19 mouse cellular contexts compared by ENCODE assay signal in genomic region chr15:102282463-102283292, GRCm38 (mm10). TPM values are rescaled to one million over a fixed set of nuclear protein-coding genes. Genes with fewer than 3 reads are reported as not detected.
A peak's percentile ranks its signal among the peaks of the same experiment; 100 is the strongest.
DNase-seq lines count a peak whose midpoint lies in the region; ATAC-seq and TF ChIP-seq lines count a peak whose summit lies in the region.
"Had no signal": no experiment of that assay in that cellular context is flagged by ENCODE, and none has a peak within 500 bp of the region (broad histone marks: within the 10 kb centered on the region; RNA-seq: fewer than 3 reads in every experiment).

No protein-coding gene starts in this region.

- TF ChIP-seq CTCF in heart, adult 2 months (IDR thresholded peaks at IDR 0.05), result no peak

- no peak for TF ChIP-seq EP300 in heart, adult 2 months (IDR thresholded peaks at IDR 0.05; ENCODE audit: insufficient read depth, low read depth, low read length)

- intact Hi-C loops in heart, adult 2 months (cut with DNase I), result loop anchor here (10.0 kb wide), 1 partner anchor 162 kb away; the partner anchor contains the start of gene Amhr2

- peaks cover 23% of the 10 kb centered on the region for H3K36me3 ChIP-seq in embryonic facial prominence, embryonic 13.5 days
- H3K36me3 ChIP-seq in embryonic facial prominence, embryonic 10.5 days (replicated peaks), result peaks cover 31% of the 10 kb centered on the region
- peaks cover 9% of the 10 kb centered on the region for H3K36me3 ChIP-seq in liver, embryonic 11.5 days (ENCODE audit: control insufficient read depth, insufficient read depth, low read length)
- peaks cover 26% of the 10 kb centered on the region for H3K36me3 ChIP-seq in megakaryocyte, embryonic 14.5 days (replicated peaks; ENCODE audit: low read length)
- H3K36me3 ChIP-seq in forebrain, embryonic 13.5 days (ENCODE audit: poor library complexity, severe bottlenecking), result peaks cover 24% of the 10 kb centered on the region
- H3K36me3 ChIP-seq in heart, adult 2 months (ENCODE audit: control insufficient read depth, insufficient read depth, low read length), result no peaks in the 10 kb centered on the region

- peaks cover 21% of the 10 kb centered on the region for H3K4me1 ChIP-seq in embryonic facial prominence, embryonic 13.5 days
- peaks cover 24% of the 10 kb centered on the region for H3K4me1 ChIP-seq in embryonic facial prominence, embryonic 10.5 days
- H3K4me1 ChIP-seq in liver, embryonic 11.5 days (replicated peaks; ENCODE audit: control insufficient read depth, insufficient read depth, low read length), result peaks cover 35% of the 10 kb centered on the region
- H3K4me1 ChIP-seq in megakaryocyte, embryonic 14.5 days, result peaks cover 65% of the 10 kb centered on the region
- peaks cover 15% of the 10 kb centered on the region for H3K4me1 ChIP-seq in forebrain, embryonic 13.5 days
- H3K4me1 ChIP-seq in heart, adult 2 months (ENCODE audit: control insufficient read depth, insufficient read depth, low read length), result peaks cover 8% of the 10 kb centered on the region; the same call in 1 of the 2 replicates

- H3K27ac ChIP-seq in embryonic facial prominence, embryonic 13.5 days, result no peak overlapping the region
- H3K27ac ChIP-seq in embryonic facial prominence, embryonic 10.5 days (replicated peaks), result no peak overlapping the region
- no peak overlapping the region; the same call in none of the 2 replicates for H3K27ac ChIP-seq in liver, embryonic 11.5 days (ENCODE audit: low read depth, low read length)
- no peak overlapping the region for H3K27ac ChIP-seq in forebrain, embryonic 13.5 days
- H3K27ac ChIP-seq in heart, adult 2 months, result no peak overlapping the region
- H3K27ac ChIP-seq: forebrain, embryonic 12.5 days; kidney, embryonic 15.5 days; left cerebral cortex, adult 2 months; midbrain, embryonic 15.5 days had no signal

- TF ChIP-seq POLR2A in heart, adult 2 months (IDR thresholded peaks at IDR 0.05; ENCODE audit: insufficient read depth, low read depth, low read length), result no peak

- WGBS in embryonic facial prominence, embryonic 13.5 days, result 80% methylated on average over 8 of the region's 8 CpGs
- WGBS in embryonic facial prominence, embryonic 10.5 days, result 86% methylated on average over 8 of the region's 8 CpGs
- 47% methylated on average over 8 of the region's 8 CpGs for WGBS in liver, embryonic 11.5 days
- 88% methylated on average over 8 of the region's 8 CpGs for WGBS in forebrain, embryonic 13.5 days
- WGBS in heart, adult 2 months, result 64% methylated on average over 8 of the region's 8 CpGs

- H3K4me3 ChIP-seq in embryonic facial prominence, embryonic 13.5 days, result no peak overlapping the region
- no peak overlapping the region for H3K4me3 ChIP-seq in embryonic facial prominence, embryonic 10.5 days
- 0 out of 2 replicates have a peak overlapping the region, but pooled peaks have one; percentile 3 for H3K4me3 ChIP-seq in liver, embryonic 11.5 days (ENCODE audit: low read depth, low read length)
- H3K4me3 ChIP-seq in megakaryocyte, embryonic 14.5 days (replicated peaks), result peak overlapping the region; percentile 62
- no peak overlapping the region for H3K4me3 ChIP-seq in forebrain, embryonic 13.5 days
- no peak overlapping the region for H3K4me3 ChIP-seq in heart, adult 2 months
- H3K4me3 ChIP-seq: forebrain, embryonic 12.5 days; kidney, embryonic 15.5 days; left cerebral cortex, adult 2 months; midbrain, embryonic 15.5 days had no signal

- H3K27me3 ChIP-seq in embryonic facial prominence, embryonic 13.5 days, result no peaks in the 10 kb centered on the region
- H3K27me3 ChIP-seq in embryonic facial prominence, embryonic 10.5 days (replicated peaks; ENCODE audit: low read depth, poor library complexity, severe bottlenecking), result no peaks in the 10 kb centered on the region
- H3K27me3 ChIP-seq in liver, embryonic 11.5 days (replicated peaks; ENCODE audit: control insufficient read depth, insufficient read depth, low read length), result no peaks in the 10 kb centered on the region
- no peaks in the 10 kb centered on the region for H3K27me3 ChIP-seq in megakaryocyte, embryonic 14.5 days (replicated peaks)
- no peaks in the 10 kb centered on the region for H3K27me3 ChIP-seq in forebrain, embryonic 13.5 days
- no peaks in the 10 kb centered on the region for H3K27me3 ChIP-seq in heart, adult 2 months (ENCODE audit: control insufficient read depth, insufficient read depth, low read length)
- H3K27me3 ChIP-seq: forebrain, embryonic 12.5 days; kidney, embryonic 15.5 days; midbrain, embryonic 15.5 days had no signal

- no peak overlapping the region for H3K9ac ChIP-seq in embryonic facial prominence, embryonic 13.5 days
- no peak overlapping the region for H3K9ac ChIP-seq in liver, embryonic 11.5 days (ENCODE audit: low read depth, low read length)
- H3K9ac ChIP-seq in forebrain, embryonic 13.5 days, result no peak overlapping the region
- H3K9ac ChIP-seq in heart, adult 2 months (ENCODE audit: low read depth, low read length), result no peak overlapping the region
- H3K9ac ChIP-seq: forebrain, embryonic 12.5 days; kidney, embryonic 15.5 days; midbrain, embryonic 15.5 days had no signal

- no peak for ATAC-seq in embryonic facial prominence, embryonic 13.5 days (ENCODE audit: insufficient number of reproducible peaks, insufficient read depth, low FRiP score, low TSS enrichment, low read depth)
- ATAC-seq in liver, embryonic 11.5 days (replicated peaks; ENCODE audit: low FRiP score), result no peak
- ATAC-seq in forebrain, embryonic 13.5 days, result no peak
- ATAC-seq: midbrain, embryonic 15.5 days had no signal

- no peaks in the 10 kb centered on the region for H3K9me3 ChIP-seq in embryonic facial prominence, embryonic 13.5 days
- no peaks in the 10 kb centered on the region for H3K9me3 ChIP-seq in embryonic facial prominence, embryonic 10.5 days
- H3K9me3 ChIP-seq in liver, embryonic 11.5 days (ENCODE audit: control insufficient read depth, low read length), result no peaks in the 10 kb centered on the region
- no peaks in the 10 kb centered on the region for H3K9me3 ChIP-seq in megakaryocyte, embryonic 14.5 days
- H3K9me3 ChIP-seq in forebrain, embryonic 13.5 days (replicated peaks), result no peaks in the 10 kb centered on the region
- H3K9me3 ChIP-seq: forebrain, embryonic 12.5 days; kidney, embryonic 15.5 days; midbrain, embryonic 15.5 days had no signal

- DNase-seq in embryonic facial prominence, embryonic 10.5 days (ENCODE audit: low spot score), result no peak
- peak; percentile 45 for DNase-seq in ZHBTc4 (ENCODE audit: low read depth, low spot score)
- DNase-seq in liver, embryonic 11.5 days (ENCODE audit: low spot score), result no peak
- no peak for DNase-seq in embryo, embryonic 10 days (ENCODE audit: low spot score)
- DNase-seq in heart, adult 2 months, result no peak
- DNase-seq: adrenal gland, adult 8-10 months; cerebellum, postnatal 14 days; lung, postnatal 36 days; right cerebral cortex, postnatal 14 days; thymus, postnatal 25 days had no signal

- peaks cover 2% of the 10 kb centered on the region; the same call in 1 of the 2 replicates for H3K79me2 ChIP-seq in heart, adult 2 months (replicated peaks; ENCODE audit: control insufficient read depth, insufficient read depth, low read length)

- peak overlapping the region; percentile 3; the same call in 1 of the 2 replicates for H3K4me2 ChIP-seq in embryonic facial prominence, embryonic 13.5 days
- H3K4me2 ChIP-seq in liver, embryonic 11.5 days, result peak overlapping the region; percentile 36
- H3K4me2 ChIP-seq in forebrain, embryonic 13.5 days, result no peak overlapping the region
- H3K4me2 ChIP-seq: forebrain, embryonic 12.5 days; kidney, embryonic 15.5 days; midbrain, embryonic 15.5 days had no signal

RNA-seq across cellular contexts. Expression of gene Mfsd5, which starts 3.4 kb away (rescaled TPM):
- 60.3 and 67.3 TPM in 2 replicates for polyA plus RNA-seq in embryonic facial prominence, embryonic 13.5 days (2015; fragmentation: Nextera tagmentation; extraction: Ambion mirVana)
- polyA plus RNA-seq in embryonic facial prominence, embryonic 10.5 days (2016; fragmentation: Nextera tagmentation; extraction: Ambion mirVana), result 63.2 and 66.4 TPM in 2 replicates
- polyA plus RNA-seq in liver, embryonic 11.5 days (2014; fragmentation: Nextera tagmentation; extraction: Ambion mirVana), result 58.8 and 60.7 TPM in 2 replicates
- 72.6 and 109 TPM in 2 replicates for polyA plus RNA-seq in megakaryocyte, embryonic 14.5 days (2012; ENCODE audit: insufficient read depth, low replicate concordance)
- 46.7 and 48.9 TPM in 2 replicates for polyA plus RNA-seq in forebrain, embryonic 13.5 days (2015; fragmentation: Nextera tagmentation; extraction: Ambion mirVana)
- total RNA-seq in heart, adult 2 months (2021), result 10 to 100 TPM; 17.0 to 19.4 TPM
- 37.8 and 47.9 TPM in 2 replicates for polyA plus RNA-seq in heart, adult 2 months (2012; rRNA removed)

RNA-seq across cellular contexts. Expression of gene Gm9918, which starts 12.3 kb away (rescaled TPM):
- polyA plus RNA-seq in embryonic facial prominence, embryonic 13.5 days (2015; fragmentation: Nextera tagmentation; extraction: Ambion mirVana), result 1.9 and 2.3 TPM in 2 replicates
- 0.75 and 1.3 TPM in 2 replicates for polyA plus RNA-seq in embryonic facial prominence, embryonic 10.5 days (2016; fragmentation: Nextera tagmentation; extraction: Ambion mirVana)
- 0.13 TPM in 1 of 2 replicates, not detected in the other for polyA plus RNA-seq in liver, embryonic 11.5 days (2014; fragmentation: Nextera tagmentation; extraction: Ambion mirVana)
- not detected in 2 replicates for polyA plus RNA-seq in megakaryocyte, embryonic 14.5 days (2012; ENCODE audit: insufficient read depth, low replicate concordance)
- 0.09 TPM in 1 of 2 replicates, not detected in the other for polyA plus RNA-seq in forebrain, embryonic 13.5 days (2015; fragmentation: Nextera tagmentation; extraction: Ambion mirVana)
- not detected for total RNA-seq in heart, adult 2 months (2021)
- polyA plus RNA-seq in heart, adult 2 months (2012; rRNA removed), result 0.06 TPM in 1 of 2 replicates, not detected in the other
- total RNA-seq: gastrocnemius, postnatal 4 days; hematopoietic stem cell, adult 5-6 weeks; left cerebral cortex, adult 2 months had no signal

RNA-seq across cellular contexts. Expression of gene Espl1, which starts 13.4 kb away (rescaled TPM):
- 25.3 and 26.4 TPM in 2 replicates for polyA plus RNA-seq in embryonic facial prominence, embryonic 13.5 days (2015; fragmentation: Nextera tagmentation; extraction: Ambion mirVana)
- polyA plus RNA-seq in embryonic facial prominence, embryonic 10.5 days (2016; fragmentation: Nextera tagmentation; extraction: Ambion mirVana), result 55.4 and 57.6 TPM in 2 replicates
- polyA plus RNA-seq in liver, embryonic 11.5 days (2014; fragmentation: Nextera tagmentation; extraction: Ambion mirVana), result 50.6 and 54.2 TPM in 2 replicates
- polyA plus RNA-seq in megakaryocyte, embryonic 14.5 days (2012; ENCODE audit: insufficient read depth, low replicate concordance), result 7.5 and 12.3 TPM in 2 replicates
- 19.7 and 27.3 TPM in 2 replicates for polyA plus RNA-seq in forebrain, embryonic 13.5 days (2015; fragmentation: Nextera tagmentation; extraction: Ambion mirVana)
- 1 to 10 TPM; 1.0 to 1.4 TPM for total RNA-seq in heart, adult 2 months (2021)
- polyA plus RNA-seq in heart, adult 2 months (2012; rRNA removed), result 1.6 and 2.4 TPM in 2 replicates

RNA-seq across cellular contexts. Expression of gene Rarg, which starts 25.4 kb away (rescaled TPM):
- polyA plus RNA-seq in embryonic facial prominence, embryonic 13.5 days (2015; fragmentation: Nextera tagmentation; extraction: Ambion mirVana), result 135 and 143 TPM in 2 replicates
- polyA plus RNA-seq in embryonic facial prominence, embryonic 10.5 days (2016; fragmentation: Nextera tagmentation; extraction: Ambion mirVana), result 77.8 and 90.2 TPM in 2 replicates
- 11.1 and 11.5 TPM in 2 replicates for polyA plus RNA-seq in liver, embryonic 11.5 days (2014; fragmentation: Nextera tagmentation; extraction: Ambion mirVana)
- polyA plus RNA-seq in megakaryocyte, embryonic 14.5 days (2012; ENCODE audit: insufficient read depth, low replicate concordance), result 68.7 and 69.9 TPM in 2 replicates
- 3.2 and 4.2 TPM in 2 replicates for polyA plus RNA-seq in forebrain, embryonic 13.5 days (2015; fragmentation: Nextera tagmentation; extraction: Ambion mirVana)
- total RNA-seq in heart, adult 2 months (2021), result 10 to 100 TPM; 18.1 to 20.3 TPM
- 19.9 and 26.9 TPM in 2 replicates for polyA plus RNA-seq in heart, adult 2 months (2012; rRNA removed)

RNA-seq across cellular contexts. Expression of gene Pfdn5, which starts 43.2 kb away (rescaled TPM):
- 458 and 502 TPM in 2 replicates for polyA plus RNA-seq in embryonic facial prominence, embryonic 13.5 days (2015; fragmentation: Nextera tagmentation; extraction: Ambion mirVana)
- polyA plus RNA-seq in embryonic facial prominence, embryonic 10.5 days (2016; fragmentation: Nextera tagmentation; extraction: Ambion mirVana), result 353 and 356 TPM in 2 replicates
- polyA plus RNA-seq in liver, embryonic 11.5 days (2014; fragmentation: Nextera tagmentation; extraction: Ambion mirVana), result 236 and 254 TPM in 2 replicates
- 5.9 and 58.8 TPM in 2 replicates for polyA plus RNA-seq in megakaryocyte, embryonic 14.5 days (2012; ENCODE audit: insufficient read depth, low replicate concordance)
- 470 and 502 TPM in 2 replicates for polyA plus RNA-seq in forebrain, embryonic 13.5 days (2015; fragmentation: Nextera tagmentation; extraction: Ambion mirVana)
- 100 to 1,000 TPM; 287 to 351 TPM for total RNA-seq in heart, adult 2 months (2021)
- 82.0 and 160 TPM in 2 replicates for polyA plus RNA-seq in heart, adult 2 months (2012; rRNA removed)

Comparison
In these comparisons a context has a peak if more than half of its experiments do, and no peak if none do; other contexts are left out.
1. H3K4me3 ChIP-seq: peak in liver, embryonic 11.5 days (single experiment) and megakaryocyte, embryonic 14.5 days (single experiment); none in embryonic facial prominence, embryonic 13.5 days (single experiment), embryonic facial prominence, embryonic 10.5 days (single experiment), forebrain, embryonic 13.5 days (single experiment) and heart, adult 2 months (single experiment).